Mouse (Mus musculus): Measurements from ENCODE around the gene Ube2j1. TPM values are rescaled to one million over a fixed set of nuclear protein-coding genes. Genes with fewer than 3 reads are reported as not detected.

Gene Ube2j1
- polyA plus RNA-seq, 1 experiment from 2014 or later, result 42.2 TPM

GRCm38 (mm10) chr4:33077724-33078123, 46.5 kb downstream of the Ube2j1 start:
- Histone ChIP-seq H3K9ac (ENCODE audit: low read length) (no peak overlapping the region), H3K27ac (replicated peaks; ENCODE audit: low read depth, low read length) (no peak overlapping the region), H3K36me3 (ENCODE audit: control insufficient read depth, insufficient read depth, low read length) (no peaks in the 10 kb centered on the region), H3K4me2 (ENCODE audit: low read depth, severe bottlenecking) (no peak overlapping the region), H3K4me3 (ENCODE audit: low read depth, low read length) (no peak overlapping the region), H3K27me3 (ENCODE audit: control insufficient read depth, insufficient read depth, low read length) (no peaks in the 10 kb centered on the region), H3K9me3 (ENCODE audit: control insufficient read depth, low read length) (no peaks in the 10 kb centered on the region), H3K4me1 (ENCODE audit: control insufficient read depth, insufficient read depth, low read length) (no peaks in the 10 kb centered on the region)
- WGBS, result 38% methylated on average over 8 of the region's 8 CpGs
- DNase-seq (ENCODE audit: low spot score), result no peak
- no peak for ATAC-seq (ENCODE audit: insufficient number of reproducible peaks, low FRiP score, low TSS enrichment, low read depth)

- no peaks in the 10 kb centered on the region for H3K4me1 ChIP-seq (ENCODE audit: control insufficient read depth, insufficient read depth, low read length)
- H3K36me3 ChIP-seq (ENCODE audit: control insufficient read depth, insufficient read depth, low read length), result no peaks in the 10 kb centered on the region
- no peak for DNase-seq (ENCODE audit: low spot score)
- no peak overlapping the region for H3K27ac ChIP-seq (replicated peaks; ENCODE audit: low read depth, low read length)
- WGBS, result 91% methylated on average over 3 of the region's 3 CpGs
- no peak overlapping the region for H3K4me2 ChIP-seq (ENCODE audit: low read depth, severe bottlenecking)
- H3K9me3 ChIP-seq (ENCODE audit: control insufficient read depth, low read length), result no peaks in the 10 kb centered on the region
- H3K27me3 ChIP-seq (ENCODE audit: control insufficient read depth, insufficient read depth, low read length), result no peaks in the 10 kb centered on the region
- no peak overlapping the region for H3K4me3 ChIP-seq (ENCODE audit: low read depth, low read length)
- H3K9ac ChIP-seq (ENCODE audit: low read length), result no peak overlapping the region
- no peak for ATAC-seq (ENCODE audit: insufficient number of reproducible peaks, low FRiP score, low TSS enrichment, low read depth)
Measured at GRCm38 (mm10) chr4:33078492-33078891, 47.3 kb downstream of the Ube2j1 start.

GRCm38 (mm10) chr4:33099118-33099694, 68.0 kb downstream of the Ube2j1 start:
- H3K36me3 ChIP-seq (ENCODE audit: control insufficient read depth, insufficient read depth, low read length), result no peaks in the 10 kb centered on the region
- WGBS, result 85% methylated on average over 6 of the region's 6 CpGs
- no peak overlapping the region for H3K4me3 ChIP-seq (ENCODE audit: low read depth, low read length)
- H3K27me3 ChIP-seq (ENCODE audit: control insufficient read depth, insufficient read depth, low read length), result no peaks in the 10 kb centered on the region
- no peak overlapping the region for H3K4me2 ChIP-seq (ENCODE audit: low read depth, severe bottlenecking)
- no peak for ATAC-seq (ENCODE audit: insufficient number of reproducible peaks, low FRiP score, low TSS enrichment, low read depth)
- DNase-seq (ENCODE audit: low spot score), result no peak
- no peaks in the 10 kb centered on the region for H3K4me1 ChIP-seq (ENCODE audit: control insufficient read depth, insufficient read depth, low read length)
- H3K9ac ChIP-seq (ENCODE audit: low read length), result no peak overlapping the region
- H3K27ac ChIP-seq (replicated peaks; ENCODE audit: low read depth, low read length), result no peak overlapping the region
- no peaks in the 10 kb centered on the region for H3K9me3 ChIP-seq (ENCODE audit: control insufficient read depth, low read length)

Other genes with a start within 250 kb of the Ube2j1 start
- 114 and 127 TPM in 2 replicates for gene Lyrm2, start 231.2 kb upstream of the Ube2j1 start, polyA plus RNA-seq (2014; fragmentation: Nextera tagmentation; extraction: Ambion mirVana)
- 9.4 and 10.4 TPM in 2 replicates for gene Ankrd6, start 80.6 kb upstream of the Ube2j1 start, polyA plus RNA-seq (2014; fragmentation: Nextera tagmentation; extraction: Ambion mirVana)
- gene Rragd, start 48.4 kb upstream of the Ube2j1 start, polyA plus RNA-seq (2014; fragmentation: Nextera tagmentation; extraction: Ambion mirVana), result 25.8 and 26.1 TPM in 2 replicates
- 0.23 and 0.27 TPM in 2 replicates for gene Gabrr2, start 31.6 kb downstream of the Ube2j1 start, polyA plus RNA-seq (2014; fragmentation: Nextera tagmentation; extraction: Ambion mirVana)
- gene Gabrr1, start 101.1 kb downstream of the Ube2j1 start, polyA plus RNA-seq (2014; fragmentation: Nextera tagmentation; extraction: Ambion mirVana), result not detected in 2 replicates
- gene Pm20d2, start 158.3 kb downstream of the Ube2j1 start, polyA plus RNA-seq (2014; fragmentation: Nextera tagmentation; extraction: Ambion mirVana), result 0.69 and 0.95 TPM in 2 replicates
- gene Srsf12, start 177.6 kb downstream of the Ube2j1 start, polyA plus RNA-seq (2014; fragmentation: Nextera tagmentation; extraction: Ambion mirVana), result 10.9 and 12.0 TPM in 2 replicates